Mouse (Mus musculus): Measurements from ENCODE around the gene Zfp13. TPM values are rescaled to one million over a fixed set of nuclear protein-coding genes. Genes with fewer than 3 reads are reported as not detected.
A peak's percentile ranks its signal among the peaks of the same experiment; 100 is the strongest.

The Zfp13 gene
- polyA plus RNA-seq, 1 experiment from 2014 or later, result 15.6 TPM

DNA sequence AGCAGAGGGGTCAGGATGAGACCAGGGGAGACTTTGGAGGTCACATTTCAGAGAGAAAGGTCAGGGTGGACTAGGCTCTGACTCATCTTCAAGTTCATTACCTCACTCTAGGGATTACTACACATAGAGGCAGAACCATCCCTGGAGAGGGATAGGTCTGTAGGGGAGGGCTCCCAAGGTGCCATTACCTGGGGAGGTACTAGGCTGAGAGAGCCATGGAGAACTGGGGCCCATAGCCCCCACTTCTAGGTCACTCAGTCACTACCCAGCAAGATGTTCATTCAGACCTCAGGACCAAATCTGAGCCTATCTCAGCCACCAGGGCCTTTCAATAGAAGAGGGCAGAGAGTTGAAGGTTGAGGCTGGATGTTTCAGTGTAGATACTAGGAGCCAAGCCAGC, 45.0 kb downstream of the Zfp13 start:
- no peak for TF ChIP-seq CTCF (IDR thresholded peaks at IDR 0.05; ENCODE audit: low read depth)
- DNase-seq, result no peak

DNA sequence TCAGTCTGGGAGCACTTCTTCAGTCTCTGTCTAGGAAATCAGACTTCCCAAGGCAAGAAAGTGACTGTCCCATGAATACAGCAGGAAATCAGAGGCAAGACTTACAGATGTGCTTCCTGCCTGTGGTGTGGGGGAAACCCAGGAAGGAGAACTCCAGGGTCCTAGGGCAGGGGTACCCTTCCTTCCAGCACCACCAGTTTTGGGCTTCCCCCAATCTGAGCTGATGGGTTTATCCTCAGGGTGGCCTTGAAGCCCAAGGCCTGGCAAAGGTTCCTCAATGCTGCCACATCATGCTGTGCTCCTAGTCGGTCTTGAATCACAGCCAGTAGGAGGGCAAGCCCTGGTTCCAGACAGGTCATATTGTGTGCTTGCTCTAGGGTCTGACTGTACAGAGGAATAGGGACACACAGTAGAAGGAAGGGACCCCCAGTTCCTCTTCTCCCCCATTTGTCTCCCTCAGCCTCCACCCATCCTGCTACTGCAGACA, 45.6 kb downstream of the Zfp13 start:
- no peak overlapping the region for H3K9ac ChIP-seq
- WGBS, result 50% methylated on average over 1 of the region's 1 CpGs
- no peak overlapping the region for H3K4me3 ChIP-seq (ENCODE audit: low read depth, low read length)
- TF ChIP-seq CTCF (IDR thresholded peaks at IDR 0.05; ENCODE audit: low read depth), result no peak
- no peaks in the 10 kb centered on the region for H3K27me3 ChIP-seq (ENCODE audit: insufficient read depth, low read length)
- no peaks in the 10 kb centered on the region for H3K9me3 ChIP-seq (ENCODE audit: low read depth, low read length)
- no peak for ATAC-seq (ENCODE audit: insufficient read depth)
- no peak overlapping the region for H3K27ac ChIP-seq (ENCODE audit: low read depth)
- no peak overlapping the region for H3K4me2 ChIP-seq
- DNase-seq, result no peak
- peaks cover 40% of the 10 kb centered on the region for H3K36me3 ChIP-seq (ENCODE audit: insufficient read depth)
- no peaks in the 10 kb centered on the region for H3K4me1 ChIP-seq (ENCODE audit: insufficient read depth)

More for the DNA sequence above, 45.0 kb downstream of the Zfp13 start:
- no peak overlapping the region for H3K9ac ChIP-seq
- no peak for ATAC-seq (ENCODE audit: insufficient read depth)
- no peak overlapping the region for H3K4me3 ChIP-seq (ENCODE audit: low read depth, low read length)
- H3K36me3 ChIP-seq (ENCODE audit: insufficient read depth), result peaks cover 47% of the 10 kb centered on the region
- no peaks in the 10 kb centered on the region for H3K9me3 ChIP-seq (ENCODE audit: low read depth, low read length)
- no peak overlapping the region for H3K27ac ChIP-seq (ENCODE audit: low read depth)
- no peaks in the 10 kb centered on the region for H3K4me1 ChIP-seq (ENCODE audit: insufficient read depth)
- H3K27me3 ChIP-seq (ENCODE audit: insufficient read depth, low read length), result no peaks in the 10 kb centered on the region
- no peak overlapping the region for H3K4me2 ChIP-seq

DNA sequence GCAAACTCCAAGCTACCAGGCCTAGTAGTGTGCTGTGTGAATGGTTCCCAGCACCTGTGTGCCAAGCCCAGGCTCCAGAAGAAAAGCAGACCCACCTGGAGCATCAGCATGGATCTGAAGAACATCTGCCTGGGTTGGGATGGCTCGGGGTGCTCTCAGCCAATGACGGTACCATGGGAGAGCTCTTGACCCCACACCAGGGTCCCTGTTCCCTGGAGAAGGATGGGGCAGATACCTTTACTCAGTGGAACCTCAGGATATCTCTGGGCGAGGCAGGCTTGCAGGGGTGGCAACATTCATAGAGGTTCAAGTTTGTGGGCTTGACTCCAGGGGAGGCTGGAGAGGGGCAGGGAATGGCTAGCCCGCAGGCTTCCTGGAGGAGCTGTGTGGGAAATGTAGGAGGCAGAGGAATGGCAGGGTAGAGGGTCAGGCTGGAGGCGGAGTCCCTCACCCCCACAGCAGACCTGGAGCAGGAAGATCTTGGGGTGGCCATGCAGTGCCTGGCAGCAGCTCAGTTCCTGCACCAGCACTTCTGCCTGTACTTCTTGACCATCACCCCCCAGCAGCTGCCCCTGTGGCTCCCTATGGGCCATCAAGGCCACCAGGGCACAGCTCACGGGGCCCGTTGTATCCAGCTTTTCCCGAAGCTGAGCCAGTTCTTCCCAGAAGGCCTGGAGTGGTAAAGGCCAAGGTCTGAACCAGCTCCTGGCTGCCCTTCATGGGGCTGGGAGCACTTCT, 46.2 kb downstream of the Zfp13 start:
- DNase-seq, result no peak
- 79% methylated on average over 8 of the region's 8 CpGs for WGBS
- Histone ChIP-seq H3K27me3 (ENCODE audit: insufficient read depth, low read length) (no peaks in the 10 kb centered on the region), H3K4me1 (ENCODE audit: insufficient read depth) (no peaks in the 10 kb centered on the region), H3K4me2 (no peak overlapping the region), H3K27ac (ENCODE audit: low read depth) (no peak overlapping the region), H3K4me3 (ENCODE audit: low read depth, low read length) (no peak overlapping the region), H3K9me3 (ENCODE audit: low read depth, low read length) (no peaks in the 10 kb centered on the region), H3K9ac (no peak overlapping the region), H3K36me3 (ENCODE audit: insufficient read depth) (peaks cover 34% of the 10 kb centered on the region)
- no peak for TF ChIP-seq CTCF (IDR thresholded peaks at IDR 0.05; ENCODE audit: low read depth)
- ATAC-seq (ENCODE audit: insufficient read depth), result no peak

DNA sequence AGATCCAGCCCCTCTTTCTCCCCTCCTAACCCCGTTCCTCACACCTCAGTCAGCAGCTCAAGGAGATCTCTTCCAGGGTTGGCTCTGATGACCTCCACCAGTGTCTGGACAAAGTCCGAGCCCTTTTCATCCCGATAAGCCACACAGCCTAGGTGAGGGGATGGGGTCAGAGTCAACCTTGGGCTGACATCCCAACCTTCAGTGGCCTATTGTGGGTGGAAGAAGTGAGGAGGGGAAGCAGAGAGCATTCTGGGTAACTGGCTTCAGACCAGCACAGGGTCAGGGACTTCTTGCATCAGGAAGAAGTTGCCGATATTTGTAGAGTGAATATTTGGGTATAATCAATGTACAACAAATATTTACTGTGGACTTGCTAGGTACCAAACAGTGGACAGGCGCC, 47.3 kb downstream of the Zfp13 start:
- no peaks in the 10 kb centered on the region for H3K27me3 ChIP-seq (ENCODE audit: insufficient read depth, low read length)
- no peak for TF ChIP-seq CTCF (IDR thresholded peaks at IDR 0.05; ENCODE audit: low read depth)
- H3K36me3 ChIP-seq (ENCODE audit: insufficient read depth), result peaks cover 23% of the 10 kb centered on the region
- no peak overlapping the region for H3K9ac ChIP-seq
- DNase-seq (no peak), ATAC-seq (ENCODE audit: insufficient read depth) (no peak)
- no peak overlapping the region for H3K27ac ChIP-seq (ENCODE audit: low read depth)
- H3K4me1 ChIP-seq (ENCODE audit: insufficient read depth), result no peaks in the 10 kb centered on the region
- peak overlapping the region; percentile 5; the same call in 1 of the 2 replicates for H3K4me2 ChIP-seq
- H3K9me3 ChIP-seq (ENCODE audit: low read depth, low read length), result no peaks in the 10 kb centered on the region
- WGBS, result 52% methylated on average over 5 of the region's 5 CpGs
- H3K4me3 ChIP-seq (ENCODE audit: low read depth, low read length), result no peak overlapping the region

DNA sequence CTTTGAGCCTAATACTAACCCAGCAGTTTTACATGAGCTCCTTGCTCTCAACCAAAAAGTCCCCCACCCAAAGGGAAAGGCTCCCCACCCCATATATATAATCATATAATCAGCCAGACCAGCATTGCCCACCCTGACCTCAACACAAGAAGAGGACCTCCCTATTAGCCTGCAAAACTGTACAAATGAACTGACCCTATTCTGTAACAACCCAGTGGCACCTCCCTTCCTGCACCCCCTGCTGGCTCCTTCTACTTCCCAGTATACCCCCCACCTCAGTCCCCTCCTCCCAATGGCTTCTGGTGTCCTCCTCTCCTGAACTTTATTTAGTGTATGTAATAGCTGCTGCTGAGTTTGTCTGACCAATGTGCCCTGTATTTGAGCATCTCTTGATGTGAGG, 47.9 kb downstream of the Zfp13 start:
- DNase-seq, result no peak
- Histone ChIP-seq H3K4me3 (ENCODE audit: low read depth, low read length) (peak overlapping the region; percentile 53), H3K4me1 (ENCODE audit: insufficient read depth) (no peaks in the 10 kb centered on the region), H3K9ac (peak overlapping the region; percentile 53), H3K9me3 (ENCODE audit: low read depth, low read length) (no peaks in the 10 kb centered on the region), H3K4me2 (peak overlapping the region; percentile 77), H3K27me3 (ENCODE audit: insufficient read depth, low read length) (no peaks in the 10 kb centered on the region), H3K36me3 (ENCODE audit: insufficient read depth) (peaks cover 18% of the 10 kb centered on the region; the same call in 1 of the 2 replicates), H3K27ac (ENCODE audit: low read depth) (no peak overlapping the region)
- peak; percentile 23; the same call in 1 of the 2 replicates for TF ChIP-seq CTCF (IDR thresholded peaks at IDR 0.05; ENCODE audit: low read depth)
- no peak for ATAC-seq (ENCODE audit: insufficient read depth)

DNA sequence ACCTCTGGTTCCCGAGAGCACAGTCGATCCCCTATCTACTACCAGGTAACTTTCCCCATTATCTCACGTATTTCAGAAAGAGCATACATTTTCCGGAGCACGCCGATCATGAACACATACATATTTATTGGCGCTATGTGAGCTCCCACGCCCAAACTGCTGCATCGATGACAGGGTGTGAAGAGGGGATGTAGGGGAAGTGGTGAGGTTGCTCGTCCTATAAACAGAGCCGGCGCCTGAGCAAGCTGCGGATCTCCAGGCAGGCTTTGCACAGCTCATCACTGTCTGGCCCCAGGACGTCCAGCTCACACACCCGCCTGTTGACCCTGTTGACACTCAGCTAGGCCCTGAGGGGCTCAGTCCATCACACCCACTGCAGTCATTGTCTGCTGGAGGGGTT, 48.4 kb downstream of the Zfp13 start:
- DNase-seq, result peak; percentile 50
- no peaks in the 10 kb centered on the region for H3K4me1 ChIP-seq (ENCODE audit: insufficient read depth)
- no peak for TF ChIP-seq CTCF (IDR thresholded peaks at IDR 0.05; ENCODE audit: low read depth)
- 2% methylated on average over 15 of the region's 15 CpGs for WGBS
- H3K9me3 ChIP-seq (ENCODE audit: low read depth, low read length), result no peaks in the 10 kb centered on the region
- ATAC-seq (ENCODE audit: insufficient read depth), result peak; percentile 12; the same call in 1 of the 2 replicates
- H3K36me3 ChIP-seq (ENCODE audit: insufficient read depth), result peaks cover 12% of the 10 kb centered on the region; the same call in 1 of the 2 replicates
- H3K4me2 ChIP-seq, result peak overlapping the region; percentile 77
- H3K9ac ChIP-seq, result peak overlapping the region; percentile 53
- H3K27ac ChIP-seq (ENCODE audit: low read depth), result peak overlapping the region; percentile 78
- no peaks in the 10 kb centered on the region for H3K27me3 ChIP-seq (ENCODE audit: insufficient read depth, low read length)
- peak overlapping the region; percentile 53 for H3K4me3 ChIP-seq (ENCODE audit: low read depth, low read length)

DNA sequence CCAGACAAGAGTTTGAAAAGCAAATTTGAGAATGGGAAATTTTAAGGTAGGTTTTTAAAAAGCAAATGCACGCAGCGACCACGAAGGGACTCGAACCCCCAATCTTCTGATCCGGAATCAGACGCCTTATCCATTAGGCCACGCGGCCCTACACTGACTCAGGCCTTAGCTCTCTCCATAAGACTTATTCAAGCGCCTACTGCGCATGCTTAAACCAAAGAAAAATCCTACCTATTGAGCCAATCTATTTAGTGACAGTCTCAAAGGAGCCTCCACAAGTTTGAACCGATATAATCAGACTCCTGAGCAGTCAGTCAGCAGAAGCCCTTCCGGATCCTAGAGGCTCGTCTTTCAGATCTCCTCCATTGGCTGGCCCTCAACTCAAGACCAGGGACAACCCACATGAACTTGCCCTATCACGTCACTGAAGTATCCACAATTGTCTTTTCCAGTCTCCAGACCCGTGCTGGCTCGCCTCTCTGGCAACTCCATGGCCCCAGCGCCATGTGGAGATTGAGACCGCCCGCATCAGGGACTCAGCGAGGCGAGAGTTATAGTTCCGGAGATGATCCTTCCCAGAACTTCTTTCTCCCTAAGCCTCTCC, 49.0 kb downstream of the Zfp13 start:
- DNase-seq (peak; percentile 98), ATAC-seq (ENCODE audit: insufficient read depth) (peak; percentile 72)
- Histone ChIP-seq H3K4me2 (peak overlapping the region; percentile 77), H3K4me3 (ENCODE audit: low read depth, low read length) (peak overlapping the region; percentile 53), H3K9me3 (ENCODE audit: low read depth, low read length) (no peaks in the 10 kb centered on the region), H3K27me3 (ENCODE audit: insufficient read depth, low read length) (no peaks in the 10 kb centered on the region), H3K9ac (peak overlapping the region; percentile 53), H3K27ac (ENCODE audit: low read depth) (peak overlapping the region; percentile 78), H3K4me1 (ENCODE audit: insufficient read depth) (no peaks in the 10 kb centered on the region), H3K36me3 (ENCODE audit: insufficient read depth) (peaks cover 6% of the 10 kb centered on the region; the same call in 1 of the 2 replicates)
- WGBS, result under 1% methylated on average over 22 of the region's 22 CpGs
- no peak for TF ChIP-seq CTCF (IDR thresholded peaks at IDR 0.05; ENCODE audit: low read depth)

Data from lung, embryonic 14.5 days (tissue).